Mouse (Mus musculus): Measurements from ENCODE around the gene Myo18a.

The Myo18a gene

DNA sequence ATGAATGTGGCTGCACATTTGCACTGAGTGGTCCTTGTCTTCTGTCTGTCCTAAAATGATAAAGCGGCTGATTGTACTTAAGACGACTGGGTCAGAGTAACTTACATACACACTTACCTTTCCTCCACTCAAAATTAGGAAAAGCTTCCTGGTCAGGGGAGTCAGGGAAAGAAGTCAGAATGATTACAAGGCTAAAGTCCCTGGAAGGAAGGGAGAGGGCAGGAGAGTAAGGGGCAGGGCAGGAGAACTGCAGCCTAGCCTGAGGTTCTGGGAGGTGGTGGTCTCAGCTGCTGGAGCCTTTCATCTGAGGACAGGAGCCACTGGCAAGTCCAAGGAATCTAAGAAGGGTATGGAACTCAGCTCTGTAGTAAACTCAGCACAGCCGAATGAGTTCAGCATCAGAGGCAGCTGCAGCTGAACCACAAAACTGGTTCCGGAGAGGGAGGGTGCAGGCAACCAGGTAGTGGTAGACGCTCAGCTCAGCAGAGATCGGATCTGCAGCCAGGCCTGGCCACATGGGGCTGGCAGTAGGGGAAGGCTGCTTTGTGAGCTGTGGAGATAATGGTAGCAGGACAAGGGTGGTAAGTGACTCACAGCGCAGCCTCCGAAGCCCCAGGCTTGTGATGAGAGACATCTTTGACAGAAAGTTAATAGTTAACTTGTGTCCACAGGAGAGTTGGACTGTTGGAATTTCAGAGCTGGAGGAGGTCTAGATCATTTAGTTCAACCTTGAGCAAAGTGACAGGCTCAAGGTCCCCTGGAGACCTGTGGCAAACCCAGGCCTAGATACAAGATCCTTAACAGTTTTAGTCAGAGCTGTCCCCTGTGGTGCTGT lies 9.1 kb downstream of the Myo18a start:
- DNase-seq (ENCODE audit: low spot score), result no peak

DNA sequence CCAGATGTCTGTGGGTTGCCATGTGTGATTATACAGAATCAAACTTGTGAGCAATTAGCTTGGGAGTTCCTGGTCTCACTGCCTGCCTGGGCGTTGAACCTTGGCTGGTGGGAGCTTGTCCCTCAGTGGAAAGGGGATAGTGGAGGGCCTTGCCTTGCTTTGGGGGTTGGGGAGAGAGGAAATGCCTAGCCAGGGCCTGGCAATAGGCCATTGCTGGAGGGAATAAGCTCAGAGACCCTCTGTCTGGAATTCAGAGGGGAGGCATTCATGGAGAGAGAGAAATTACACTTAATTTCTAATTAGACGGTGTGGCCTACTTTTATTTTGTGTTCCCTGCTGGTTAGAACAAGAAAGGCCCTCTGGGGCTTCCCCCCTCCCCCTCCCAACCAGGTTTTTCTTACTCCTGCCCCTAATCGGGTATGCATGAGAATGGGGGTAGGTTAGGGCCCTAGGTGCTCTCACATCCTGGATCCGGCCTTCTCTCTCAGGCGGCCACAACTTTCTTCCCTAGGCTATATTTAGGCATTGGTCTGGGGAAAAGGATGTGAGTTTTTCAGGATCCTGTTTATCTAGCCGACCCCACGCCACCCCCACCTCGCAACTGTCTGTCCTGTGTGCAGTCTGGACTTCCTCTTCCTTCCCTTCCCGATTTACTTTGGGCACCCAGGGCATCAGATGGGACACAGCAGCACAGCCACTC lies 12.8 kb downstream of the Myo18a start:
- DNase-seq (ENCODE audit: low spot score), result no peak

DNA sequence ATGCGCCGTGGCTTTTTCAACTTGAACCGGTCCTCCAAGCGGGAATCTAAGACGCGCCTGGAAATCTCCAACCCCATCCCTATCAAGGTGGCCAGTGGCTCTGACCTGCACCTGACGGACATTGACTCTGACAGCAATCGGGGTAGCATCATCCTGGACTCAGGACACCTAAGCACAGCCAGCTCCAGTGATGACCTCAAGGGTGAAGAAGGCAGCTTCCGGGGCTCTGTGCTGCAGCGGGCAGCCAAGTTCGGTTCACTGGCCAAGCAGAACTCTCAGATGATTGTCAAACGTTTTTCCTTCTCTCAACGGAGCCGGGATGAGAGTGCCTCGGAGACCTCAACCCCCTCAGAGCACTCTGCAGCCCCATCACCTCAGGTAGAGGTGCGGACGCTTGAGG lies 14.4 kb downstream of the Myo18a start:
- DNase-seq (ENCODE audit: low spot score), result no peak

DNA sequence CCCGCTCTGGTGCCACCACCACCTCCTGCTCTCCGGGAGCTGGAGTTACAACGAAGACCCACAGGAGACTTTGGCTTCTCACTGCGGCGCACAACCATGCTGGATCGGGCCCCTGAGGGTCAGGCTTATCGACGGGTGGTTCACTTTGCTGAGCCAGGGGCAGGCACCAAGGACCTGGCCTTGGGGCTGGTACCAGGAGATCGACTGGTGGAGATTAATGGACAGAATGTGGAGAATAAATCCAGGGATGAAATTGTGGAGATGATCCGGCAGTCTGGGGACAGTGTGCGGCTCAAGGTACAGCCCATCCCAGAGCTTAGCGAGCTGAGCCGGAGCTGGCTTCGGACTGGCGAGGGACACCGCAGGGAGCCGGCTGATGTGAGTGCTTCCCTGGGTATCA lies 14.9 kb downstream of the Myo18a start:
- no peak for DNase-seq (ENCODE audit: low spot score)

DNA sequence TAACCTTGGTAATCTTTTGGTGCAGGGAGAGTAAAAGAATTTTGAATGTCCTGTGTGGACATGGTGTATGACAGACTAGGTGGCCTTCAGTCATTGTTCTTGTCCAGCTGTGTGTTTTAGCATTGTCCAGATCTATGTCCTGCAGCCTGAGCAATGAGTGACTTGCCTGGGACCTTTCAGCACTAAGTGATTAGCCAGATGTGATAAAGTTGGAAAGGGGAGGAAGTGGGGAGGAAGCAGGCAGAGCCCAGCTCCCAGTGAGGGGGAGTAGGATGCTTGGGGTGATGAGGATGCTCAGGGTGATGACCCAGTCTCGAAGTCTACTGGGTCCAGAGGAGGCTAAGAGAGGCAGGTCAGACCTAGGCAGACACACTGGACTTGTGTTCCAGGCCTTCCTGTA lies 16.2 kb downstream of the Myo18a start:
- no peak for DNase-seq (ENCODE audit: low spot score)

DNA sequence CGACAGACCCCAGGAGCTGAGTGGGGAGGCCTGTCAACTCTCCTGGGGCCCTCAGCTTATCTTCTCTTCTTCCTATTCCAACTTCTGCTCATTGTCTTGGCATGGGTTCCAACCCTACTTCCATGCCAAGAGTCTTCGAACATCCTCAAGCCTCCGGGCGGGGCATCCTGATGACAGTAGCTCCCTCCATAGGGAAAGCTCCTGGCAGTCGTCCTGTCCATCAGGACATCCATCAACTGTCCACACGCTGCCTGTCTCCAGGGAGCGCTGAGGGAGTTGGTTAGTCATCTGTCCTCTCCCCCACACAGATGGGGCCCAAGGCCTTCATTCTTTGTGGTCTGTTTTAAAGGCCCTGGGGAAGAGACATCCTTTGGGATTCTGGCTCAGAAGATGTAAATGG lies 18.0 kb downstream of the Myo18a start:
- no peak for DNase-seq (ENCODE audit: low spot score)

DNA sequence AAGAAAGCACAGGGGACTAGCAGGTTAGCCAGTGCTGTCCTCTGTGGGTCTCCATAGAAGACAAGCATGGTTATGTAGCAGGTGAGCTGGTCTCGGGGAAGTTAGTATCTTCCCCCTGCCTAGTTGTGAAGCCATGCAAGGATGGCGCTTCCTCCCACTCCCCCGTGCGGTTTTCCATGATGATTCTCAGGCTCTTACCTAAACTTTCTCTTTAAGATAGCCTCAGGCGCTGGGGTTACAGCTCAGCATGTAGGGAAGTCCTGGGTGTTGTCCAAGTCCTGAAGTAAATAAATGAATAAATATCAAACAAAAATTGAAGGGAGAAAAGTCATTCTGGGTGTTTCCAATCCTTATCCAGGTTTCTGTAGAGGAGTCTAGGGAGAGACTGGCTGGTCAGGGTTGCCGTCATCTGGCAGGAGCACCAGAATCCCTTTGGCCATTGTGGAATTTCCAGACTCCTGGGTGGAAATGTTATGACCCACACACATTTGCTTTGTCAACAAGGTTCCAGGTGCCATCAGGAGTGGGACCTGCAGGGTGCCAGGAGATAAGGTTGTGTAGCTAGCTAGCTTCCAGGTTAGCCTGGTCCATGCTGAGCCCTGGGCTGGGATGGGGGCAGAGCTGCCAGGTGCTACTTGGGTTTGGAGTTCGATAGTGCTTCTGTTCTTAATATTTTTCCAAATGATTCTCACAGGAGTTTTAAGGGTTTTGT lies 19.2 kb downstream of the Myo18a start:
- DNase-seq (ENCODE audit: low spot score), result no peak

DNA sequence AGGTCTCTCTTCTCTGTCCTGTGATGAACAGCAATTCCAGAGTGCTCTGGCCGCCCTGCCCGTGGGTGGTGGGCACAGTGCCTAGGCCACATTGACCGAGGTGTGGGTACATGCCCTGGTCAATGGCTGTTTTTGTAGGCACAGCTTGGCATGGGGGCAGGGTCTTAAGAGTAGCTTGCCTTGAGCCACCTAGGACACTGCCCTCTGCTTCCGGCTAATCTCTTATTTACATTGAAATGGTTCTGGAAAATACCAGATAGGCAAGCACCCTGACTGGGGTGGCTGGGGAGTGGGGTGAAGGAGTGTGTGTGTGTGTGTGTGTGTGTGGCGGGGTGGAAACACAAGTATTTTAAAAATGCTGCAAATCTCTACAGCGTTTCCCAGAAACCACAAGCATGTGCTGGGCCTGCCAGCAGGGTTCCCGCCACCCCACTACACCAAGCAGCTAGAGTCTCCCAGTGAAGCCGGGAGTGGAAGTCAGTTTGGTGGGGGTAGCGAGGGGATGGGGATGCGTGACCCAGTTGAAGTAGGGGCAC lies 20.2 kb downstream of the Myo18a start:
- DNase-seq (ENCODE audit: low spot score), result no peak

DNA sequence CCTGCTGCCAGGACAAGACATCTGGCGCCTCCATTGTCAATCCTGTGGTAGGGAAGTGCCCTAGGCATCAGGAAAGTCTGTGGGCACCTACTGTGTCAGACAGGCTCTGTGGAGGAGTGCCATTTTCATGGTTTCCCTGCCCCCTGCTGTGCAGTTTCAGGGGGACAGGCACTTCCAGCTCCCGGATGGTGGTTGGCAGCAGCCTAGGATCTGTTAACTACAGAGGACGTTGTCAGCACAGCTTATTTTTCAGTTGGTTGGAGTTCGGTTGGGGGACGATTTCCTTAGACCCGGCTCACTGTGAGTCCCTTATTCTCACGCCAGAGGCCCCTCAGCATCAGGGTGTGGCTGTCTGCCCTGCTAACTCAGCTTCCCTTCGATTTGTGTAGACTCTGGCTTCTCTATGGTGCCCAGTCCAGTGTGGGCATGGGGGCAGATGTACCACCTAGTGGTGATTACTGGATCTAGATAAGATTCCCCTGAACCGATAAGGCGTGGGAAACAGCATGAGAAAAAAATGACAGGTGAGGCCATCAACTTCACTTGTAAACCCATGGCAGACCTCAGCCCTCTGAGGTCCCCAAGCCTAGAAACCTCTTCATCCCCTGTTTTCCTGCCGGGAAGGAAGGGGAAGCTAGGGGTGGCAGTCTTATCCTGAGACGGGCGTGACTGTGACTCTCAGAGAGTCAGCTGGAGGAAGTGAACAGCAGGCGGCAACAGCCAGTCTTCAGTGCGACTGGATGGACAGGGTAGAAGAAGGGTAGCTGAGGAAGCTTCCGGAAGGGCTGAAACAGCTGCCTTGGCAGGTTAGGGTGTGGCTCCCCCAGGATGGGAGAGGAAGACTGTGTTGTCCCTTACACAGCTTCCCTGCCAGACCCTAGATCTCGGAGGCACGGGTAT lies 21.0 kb downstream of the Myo18a start:
- DNase-seq (ENCODE audit: low spot score), result no peak

DNA sequence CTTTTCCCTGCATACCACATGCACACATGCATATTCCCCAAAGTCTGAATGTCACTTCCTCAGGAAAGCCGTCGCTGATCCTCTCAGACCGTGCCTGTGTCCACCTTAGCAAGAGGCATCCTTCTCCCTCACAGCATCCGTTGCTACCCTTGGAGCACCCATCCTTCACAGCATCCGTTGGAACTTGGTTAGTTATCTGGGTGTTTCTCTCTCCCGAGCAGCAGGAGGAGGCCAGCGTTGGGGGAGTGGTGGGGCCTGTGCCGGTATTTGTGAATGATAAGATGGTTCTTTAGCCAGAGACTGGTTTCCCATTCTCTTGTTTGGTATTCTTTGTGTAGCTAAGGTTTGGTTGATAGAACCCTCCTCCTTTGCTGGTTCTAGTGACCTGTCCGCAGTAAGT lies 21.8 kb downstream of the Myo18a start:
- no peak for DNase-seq (ENCODE audit: low spot score)

DNA sequence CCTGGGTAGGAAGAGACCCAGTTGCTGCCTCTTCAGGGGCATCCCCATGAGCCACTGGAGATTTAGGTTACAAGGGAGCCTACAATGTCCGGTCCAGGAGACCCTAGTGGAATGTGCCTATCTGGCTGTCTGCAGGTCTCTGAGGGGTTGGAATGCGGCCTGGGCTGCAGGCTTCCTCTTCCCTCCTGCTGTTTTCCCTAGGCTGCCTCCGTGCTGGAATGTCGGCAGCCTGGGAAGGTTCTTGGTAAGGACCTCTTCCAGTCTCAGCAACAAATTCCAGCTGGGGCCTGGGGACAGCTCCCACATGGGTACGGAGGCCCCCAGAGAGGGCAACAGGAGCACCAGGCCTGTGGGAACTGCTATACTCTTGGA lies 22.3 kb downstream of the Myo18a start:
- DNase-seq (ENCODE audit: low spot score), result no peak

DNA sequence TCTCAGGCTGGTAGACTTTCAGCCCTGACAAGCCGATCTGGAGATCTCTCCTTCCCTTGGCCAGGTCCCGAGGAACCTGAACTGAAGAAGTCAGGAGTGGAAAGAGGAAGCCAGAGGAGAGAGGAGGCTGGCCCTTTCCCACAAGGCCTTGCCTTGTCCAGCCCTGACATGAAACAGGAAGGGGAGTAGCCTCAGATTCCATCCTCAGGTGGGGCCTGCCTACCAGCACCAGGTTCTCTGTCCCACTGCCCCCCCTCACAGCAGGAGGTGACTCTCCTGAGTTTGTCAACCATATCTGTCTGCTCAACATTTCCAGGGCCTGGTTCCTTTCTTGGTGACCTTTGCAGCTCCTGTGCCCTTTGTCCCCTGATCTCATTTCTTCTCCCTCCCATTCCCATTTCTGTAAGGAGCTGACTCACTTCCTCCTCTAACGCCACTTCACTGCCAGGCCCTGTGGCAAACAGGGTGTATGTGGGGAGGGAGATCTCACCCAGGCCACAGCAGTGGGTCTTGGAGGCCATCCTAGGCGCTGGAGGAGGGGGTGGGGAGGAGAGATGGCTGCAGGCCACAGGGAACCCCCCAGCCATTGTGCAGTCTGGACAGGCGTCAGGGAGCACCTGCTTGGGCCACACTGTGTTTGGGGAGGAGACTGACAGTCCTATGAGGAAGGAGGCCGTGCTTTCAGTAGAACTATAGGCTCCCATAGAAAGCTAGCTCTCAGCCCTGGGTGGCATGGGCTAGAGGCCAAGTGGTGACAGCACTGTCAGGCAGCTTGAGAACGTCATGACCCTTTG lies 22.9 kb downstream of the Myo18a start:
- DNase-seq (ENCODE audit: low spot score), result no peak

DNA sequence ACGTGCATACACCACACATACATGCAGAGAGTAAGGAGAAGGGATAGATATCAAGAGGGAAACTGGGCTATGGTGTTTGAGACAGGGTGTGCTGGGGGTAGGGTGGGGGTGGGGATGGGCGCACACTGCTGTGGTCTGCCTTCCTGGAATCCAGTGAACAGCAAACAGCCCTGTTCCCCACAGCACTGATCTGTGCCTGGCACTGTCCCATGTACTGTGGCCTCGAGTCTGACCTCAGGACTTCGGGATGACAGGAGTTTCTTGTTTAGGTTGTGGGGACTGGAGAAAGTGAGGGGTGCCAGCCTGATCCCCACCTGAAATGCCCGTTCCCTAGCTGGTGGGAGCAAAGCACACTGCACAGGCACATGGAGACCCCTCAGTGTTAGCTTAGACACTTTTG lies 24.7 kb downstream of the Myo18a start, which contains the start of gene Gm10277:
Gene Gm10277 (minus strand): TSS at position 41 of the 400 bp plus-strand sequence.
- no peak for DNase-seq (ENCODE audit: low spot score)

DNA sequence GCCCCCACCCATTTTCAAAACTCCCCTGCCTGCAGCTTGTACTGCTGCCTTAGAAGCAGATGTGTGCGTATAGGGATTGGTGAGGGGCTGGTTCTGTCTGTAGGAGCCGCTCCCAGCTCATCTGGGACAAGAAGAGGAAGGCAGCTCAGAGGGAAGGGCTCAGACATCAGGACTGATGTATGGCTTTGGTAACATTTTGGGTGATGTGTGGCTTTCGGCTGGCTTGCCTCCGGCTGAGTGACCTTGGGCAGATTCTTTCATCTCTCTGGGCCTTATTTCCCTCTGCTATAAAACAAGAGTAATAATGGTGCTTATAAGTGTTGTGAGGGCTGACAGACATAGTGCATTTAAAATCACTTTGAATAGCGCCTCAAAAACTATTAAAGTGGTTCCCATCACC lies 26.5 kb downstream of the Myo18a start:
- no peak for DNase-seq (ENCODE audit: low spot score)

DNA sequence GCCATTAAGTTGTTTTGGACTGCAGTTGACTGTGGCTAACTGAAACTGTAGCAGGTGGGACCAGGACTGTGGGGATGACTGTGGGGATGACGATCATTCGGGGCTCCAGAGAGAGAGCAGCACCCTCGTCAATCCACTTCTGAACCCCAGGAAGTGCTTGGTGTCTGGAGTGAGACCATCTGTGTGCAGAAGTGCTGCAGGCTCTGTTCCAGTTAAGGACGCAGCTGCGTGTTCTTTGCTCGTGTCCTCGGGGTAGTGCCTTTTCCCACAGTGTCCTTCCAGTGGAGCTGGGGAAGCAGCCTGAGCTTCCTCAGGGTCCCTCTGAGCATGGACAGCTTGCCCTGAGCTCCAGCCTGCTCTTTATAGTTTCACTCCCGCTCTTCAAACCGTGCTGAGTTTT lies 27.2 kb downstream of the Myo18a start:
- DNase-seq (ENCODE audit: low spot score), result no peak

DNA sequence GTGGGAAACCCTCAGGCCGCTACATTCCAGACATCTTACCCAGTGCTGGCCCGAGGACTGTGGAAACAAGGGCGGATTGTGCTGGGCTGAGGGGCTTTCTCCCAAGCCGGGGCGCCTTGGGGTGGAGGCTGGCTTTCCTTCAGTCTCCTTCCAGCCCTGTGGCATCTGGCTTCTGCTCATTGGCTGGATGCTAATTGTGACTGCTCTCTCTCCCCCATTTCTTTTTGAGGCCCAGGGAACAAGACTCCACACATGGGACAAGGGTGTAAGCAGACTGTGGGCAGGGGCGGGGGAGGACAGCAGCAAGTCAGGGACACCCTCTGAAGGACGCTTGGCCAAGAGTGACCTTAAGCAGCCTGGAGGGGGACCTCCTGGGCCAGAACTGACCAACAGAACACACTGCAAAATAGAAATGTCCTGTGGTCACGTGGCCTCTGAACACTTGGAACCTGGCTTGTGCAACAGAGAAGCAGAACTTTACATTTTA lies 28.2 kb downstream of the Myo18a start:
- no peak for DNase-seq (ENCODE audit: low spot score)

DNA sequence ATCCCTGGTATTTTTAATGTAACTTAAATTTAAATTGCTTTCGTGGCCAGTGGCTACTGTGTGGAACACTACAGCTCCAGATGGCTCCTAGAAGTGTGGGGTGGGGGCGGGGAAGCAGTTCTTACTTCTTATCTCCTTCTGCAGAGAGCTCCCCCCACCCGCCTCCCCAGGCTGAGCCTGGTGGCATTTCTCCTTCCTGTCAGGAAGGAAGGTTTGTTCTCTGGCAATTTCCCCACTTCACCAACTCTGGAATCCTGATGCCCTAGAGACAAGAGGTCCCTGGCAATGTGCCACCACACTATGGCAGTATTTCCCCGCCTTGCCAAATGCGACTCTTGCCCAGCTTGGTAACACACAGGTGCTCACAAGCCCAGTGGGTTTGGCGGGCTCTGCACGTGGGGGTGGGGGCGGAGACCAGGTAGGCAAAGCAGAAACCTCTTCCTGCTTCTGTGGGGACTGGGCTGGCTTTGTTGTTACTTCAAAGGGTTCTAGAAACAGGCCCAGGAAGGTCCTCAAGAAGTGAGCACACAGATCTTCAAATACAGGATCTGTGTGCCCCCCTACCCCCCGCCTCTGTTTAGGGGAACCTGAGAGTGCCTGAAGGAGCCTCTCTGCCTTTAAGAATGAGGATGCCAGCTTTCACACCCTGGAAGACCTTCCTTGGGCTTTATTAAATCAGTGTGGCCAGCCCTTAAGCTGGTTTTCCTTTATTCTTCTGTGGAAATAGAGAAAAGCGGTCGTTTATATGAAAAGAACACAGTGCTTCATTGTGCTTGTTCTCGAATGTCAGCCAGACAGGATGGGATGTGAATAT lies 28.9 kb downstream of the Myo18a start:
- no peak for DNase-seq (ENCODE audit: low spot score)

DNA sequence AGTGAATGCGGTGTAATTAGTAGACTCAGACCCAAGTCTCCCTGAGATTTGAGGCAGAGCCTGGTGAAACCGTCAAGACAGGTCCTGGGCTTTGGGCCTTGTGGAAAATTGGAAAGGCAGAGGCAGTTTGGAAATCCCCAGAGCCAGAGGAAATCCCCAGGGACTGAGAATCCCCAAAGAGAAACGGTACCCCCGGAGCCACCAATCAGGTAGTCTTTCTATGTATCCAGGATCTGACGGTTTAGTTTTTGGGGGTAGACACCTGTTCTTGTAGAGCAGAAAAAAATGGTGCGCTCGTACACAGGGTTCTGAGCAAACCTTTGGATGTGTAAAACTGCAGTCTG lies 29.5 kb downstream of the Myo18a start:
- no peak for DNase-seq (ENCODE audit: low spot score)

DNA sequence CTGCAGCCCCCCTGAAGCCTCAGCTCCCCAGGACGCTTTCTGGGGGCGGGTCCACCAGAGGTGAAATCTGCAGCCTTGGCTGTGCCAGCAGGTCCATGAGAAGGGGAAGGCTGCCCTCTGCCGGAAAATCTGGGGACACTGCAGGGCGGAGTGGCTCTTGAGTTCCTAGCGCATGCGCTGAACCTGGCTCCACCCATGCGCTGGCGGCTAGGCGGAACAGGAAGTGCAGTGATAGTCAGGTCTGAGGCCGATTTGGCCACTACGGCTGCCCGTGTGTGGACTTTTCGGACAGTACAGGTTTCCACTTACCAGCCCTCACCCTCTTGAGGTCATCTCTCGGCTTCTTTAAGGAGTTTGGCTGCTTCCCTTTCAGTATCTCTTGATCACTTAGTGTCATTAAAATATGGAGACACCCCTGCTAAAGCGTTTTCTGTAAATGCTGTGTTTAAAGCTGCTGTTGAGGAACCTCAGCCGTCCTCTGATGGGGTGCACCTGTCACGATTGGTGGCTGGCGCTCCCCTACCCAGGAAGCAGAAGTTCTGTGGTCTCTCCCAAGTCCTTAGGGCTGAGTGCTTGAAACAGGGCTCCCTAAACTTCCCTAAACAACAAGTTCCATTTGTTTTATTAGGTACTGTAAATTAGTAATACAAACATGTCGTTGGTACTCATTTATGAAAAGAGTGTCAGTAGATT lies 30.3 kb downstream of the Myo18a start:
- DNase-seq (ENCODE audit: low spot score), result peak; percentile 97

Data from ovary, postnatal 14 days (tissue).